Mouse (Mus musculus) hindbrain, embryonic 11.5 days (tissue): ENCODE results near the gene Grin3a. TPM values are rescaled to one million over a fixed set of nuclear protein-coding genes. Genes with fewer than 3 reads are reported as not detected.

Experiments
- ATAC-seq: fragments of 200-750 bp; cut with Nextera tagmentation; 2 replicates; pipeline ENCODE4 v1.8.0; 2017; ENCODE audit warnings: mild to moderate bottlenecking, moderate TSS enrichment, moderate library complexity; ENCODE audit not compliant: low FRiP score
- DNase-seq: peaks from one replicate; pipeline ENCODE4 v3.0.0-alpha.2; 2015; ENCODE audit warnings: low spot score
- H3K27ac ChIP-seq: fragments of 300-500 bp; sonication (generic); 2 replicates; pipeline ENCODE4 v1.5.1; 2014; ENCODE audit warnings: mild to moderate bottlenecking, low read depth, low read length
- H3K27me3 ChIP-seq: fragments of 300-500 bp; sonication (generic); 2 replicates; pipeline ENCODE4 v1.6.1; 2014; ENCODE audit warnings: mild to moderate bottlenecking, low read length, moderate library complexity, mixed read lengths; ENCODE audit not compliant: control insufficient read depth, insufficient read depth
- H3K36me3 ChIP-seq: fragments of 300-500 bp; sonication (generic); 2 replicates; pipeline ENCODE4 v1.6.1; 2014; ENCODE audit warnings: mild to moderate bottlenecking, low read length, moderate library complexity, mixed read lengths; ENCODE audit not compliant: control insufficient read depth, insufficient read depth
- H3K4me1 ChIP-seq: fragments of 300-500 bp; sonication (generic); replicated peaks from 2 replicates; pipeline ENCODE4 v1.6.1; 2014; ENCODE audit warnings: low read length, mixed read lengths; ENCODE audit not compliant: control insufficient read depth, insufficient read depth
- H3K4me2 ChIP-seq: fragments of 300-500 bp; sonication (generic); replicated peaks from 2 replicates; pipeline ENCODE4 v1.6.1; 2014; ENCODE audit warnings: mild to moderate bottlenecking, low read depth, low read length
- H3K4me3 ChIP-seq: fragments of 300-500 bp; sonication (generic); 2 replicates; pipeline ENCODE4 v1.5.1; 2014; ENCODE audit warnings: low read depth, low read length
- H3K9ac ChIP-seq: fragments of 300-500 bp; sonication (generic); 2 replicates; pipeline ENCODE4 v1.6.1; 2014; ENCODE audit warnings: low read depth, low read length
- H3K9me3 ChIP-seq: fragments of 300-500 bp; sonication (generic); 2 replicates; pipeline ENCODE4 v1.6.1; 2016; ENCODE audit warnings: low read length; ENCODE audit not compliant: control insufficient read depth
- WGBS: fragments of 180-500 bp; shearing (Covaris S2); extraction: QIAGEN DNeasy Blood & Tissue Kit; methylation state at CpG from one replicate; pipeline ENCODE4 v1.1.7; 2014; 5-methylcytosine and 5-hydroxymethylcytosine counted together
- polyA plus RNA-seq: library from polyadenylated mRNA; unstranded; fragments of >200 nt; fragmentation: Nextera tagmentation; extraction: Ambion mirVana; gene quantifications from 2 replicates; pipeline ENCODE4 v1.2.1, GENCODE M21; 2014

Gene Grin3a
- polyA plus RNA-seq, result 1.1 and 1.5 TPM in 2 replicates

GRCm38 (mm10) chr4:49845612-49845985 lies at the start of gene Grin3a:
Grin3a (minus strand) TSS chr4:49845744.
- WGBS, result under 1% methylated on average over 25 of the region's 25 CpGs
- Histone ChIP-seq H3K27me3 (peaks cover 24% of the 10 kb centered on the region), H3K36me3 (no peaks in the 10 kb centered on the region), H3K4me1 (no peaks in the 10 kb centered on the region), H3K27ac (no peak within 1 kb of the TSS), H3K9ac (peak within 1 kb of the TSS; percentile 52), H3K4me3 (peak within 1 kb of the TSS; percentile 57), H3K9me3 (no peaks in the 10 kb centered on the region), H3K4me2 (peak within 1 kb of the TSS; percentile 98)
- peak; percentile 76 for DNase-seq
- peak; percentile 90 for ATAC-seq

- 40% methylated on average over 4 of the region's 4 CpGs for WGBS
- ATAC-seq (no peak), DNase-seq (peak; percentile 2)
- Histone ChIP-seq H3K27ac (no peak overlapping the region), H3K4me2 (no peak overlapping the region), H3K4me1 (no peaks in the 10 kb centered on the region), H3K9ac (no peak overlapping the region), H3K9me3 (no peaks in the 10 kb centered on the region), H3K27me3 (no peaks in the 10 kb centered on the region), H3K4me3 (no peak overlapping the region), H3K36me3 (no peaks in the 10 kb centered on the region)
These were observed 46.3 kb upstream of the Grin3a start for GRCm38 (mm10) chr4:49891835-49892301.

GRCm38 (mm10) chr4:49877084-49877483 lies 31.5 kb upstream of the Grin3a start:
- H3K4me3 ChIP-seq, result no peak overlapping the region
- H3K4me2 ChIP-seq, result no peak overlapping the region
- H3K9ac ChIP-seq, result no peak overlapping the region
- 77% methylated on average over 3 of the region's 3 CpGs for WGBS
- H3K27me3 ChIP-seq, result no peaks in the 10 kb centered on the region
- DNase-seq, result no peak
- H3K4me1 ChIP-seq, result no peaks in the 10 kb centered on the region
- no peak for ATAC-seq
- no peak overlapping the region for H3K27ac ChIP-seq
- no peaks in the 10 kb centered on the region for H3K36me3 ChIP-seq
- no peaks in the 10 kb centered on the region for H3K9me3 ChIP-seq

- no peak overlapping the region for H3K4me2 ChIP-seq
- ATAC-seq, result no peak
- H3K4me1 ChIP-seq, result no peaks in the 10 kb centered on the region
- H3K27me3 ChIP-seq, result no peaks in the 10 kb centered on the region
- H3K4me3 ChIP-seq, result no peak overlapping the region
- H3K27ac ChIP-seq, result no peak overlapping the region
- H3K9ac ChIP-seq, result no peak overlapping the region
- 87% methylated on average over 2 of the region's 2 CpGs for WGBS
- H3K9me3 ChIP-seq, result no peaks in the 10 kb centered on the region
- DNase-seq, result no peak
- no peaks in the 10 kb centered on the region for H3K36me3 ChIP-seq
These were observed 15.1 kb upstream of the Grin3a start for GRCm38 (mm10) chr4:49860611-49861010.

- H3K9me3 ChIP-seq, result no peaks in the 10 kb centered on the region
- DNase-seq, result peak; percentile 53
- H3K36me3 ChIP-seq, result no peaks in the 10 kb centered on the region
- WGBS, result under 1% methylated on average over 60 of the region's 63 CpGs
- no peaks in the 10 kb centered on the region for H3K4me1 ChIP-seq
- ATAC-seq, result peak; percentile 70
- no peak overlapping the region for H3K27ac ChIP-seq
- H3K27me3 ChIP-seq, result peaks cover 24% of the 10 kb centered on the region
- H3K4me3 ChIP-seq, result peak overlapping the region; percentile 57
- peak overlapping the region; percentile 98 for H3K4me2 ChIP-seq
- H3K9ac ChIP-seq, result peak overlapping the region; percentile 52
These were observed 524 bp downstream of the Grin3a start for GRCm38 (mm10) chr4:49844828-49845611.

- no peaks in the 10 kb centered on the region for H3K4me1 ChIP-seq
- WGBS, result 8% methylated on average over 20 of the region's 33 CpGs
- DNase-seq (peak; percentile 50), ATAC-seq (peak; percentile 41)
- no peaks in the 10 kb centered on the region for H3K36me3 ChIP-seq
- H3K27me3 ChIP-seq, result peaks cover 24% of the 10 kb centered on the region
- peak overlapping the region; percentile 23; the same call in 1 of the 2 replicates for H3K9ac ChIP-seq
- H3K9me3 ChIP-seq, result no peaks in the 10 kb centered on the region
- peak overlapping the region; percentile 57 for H3K4me3 ChIP-seq
- H3K4me2 ChIP-seq, result peak overlapping the region; percentile 98
- H3K27ac ChIP-seq, result no peak overlapping the region
These were observed 1.2 kb downstream of the Grin3a start for GRCm38 (mm10) chr4:49844274-49844827.

GRCm38 (mm10) chr4:49843787-49844186 lies 1.8 kb downstream of the Grin3a start:
- Histone ChIP-seq H3K4me1 (no peaks in the 10 kb centered on the region), H3K27me3 (peaks cover 24% of the 10 kb centered on the region), H3K4me2 (no peak overlapping the region), H3K36me3 (no peaks in the 10 kb centered on the region), H3K9me3 (no peaks in the 10 kb centered on the region), H3K27ac (no peak overlapping the region), H3K9ac (no peak overlapping the region), H3K4me3 (peak overlapping the region; percentile 57; the same call in 1 of the 2 replicates)
- peak; percentile 2 for DNase-seq
- WGBS, result 21% methylated on average over 6 of the region's 6 CpGs
- no peak for ATAC-seq

- DNase-seq, result no peak
- Histone ChIP-seq H3K4me3 (no peak overlapping the region), H3K9ac (no peak overlapping the region), H3K27ac (no peak overlapping the region), H3K9me3 (no peaks in the 10 kb centered on the region), H3K27me3 (no peaks in the 10 kb centered on the region), H3K36me3 (no peaks in the 10 kb centered on the region), H3K4me2 (no peak overlapping the region), H3K4me1 (no peaks in the 10 kb centered on the region)
- ATAC-seq, result no peak
These were observed 13.5 kb downstream of the Grin3a start for GRCm38 (mm10) chr4:49832035-49832434.

- ATAC-seq (no peak), DNase-seq (no peak)
- Histone ChIP-seq H3K9ac (no peak overlapping the region), H3K27ac (no peak overlapping the region), H3K4me1 (no peaks in the 10 kb centered on the region), H3K4me3 (no peak overlapping the region), H3K9me3 (no peaks in the 10 kb centered on the region), H3K27me3 (no peaks in the 10 kb centered on the region), H3K4me2 (no peak overlapping the region), H3K36me3 (no peaks in the 10 kb centered on the region)
- WGBS, result 80% methylated on average over 3 of the region's 3 CpGs
These were observed 31.7 kb downstream of the Grin3a start for GRCm38 (mm10) chr4:49813852-49814251.
